Mouse (Mus musculus): ENCODE data around the gene Mllt10. TPM values are rescaled to one million over a fixed set of nuclear protein-coding genes. Genes with fewer than 3 reads are reported as not detected.
A peak's percentile ranks its signal among the peaks of the same experiment; 100 is the strongest.

The Mllt10 gene
- total RNA-seq, 2 experiments from 2014 or later: 41.6 to 42.5 TPM

DNA sequence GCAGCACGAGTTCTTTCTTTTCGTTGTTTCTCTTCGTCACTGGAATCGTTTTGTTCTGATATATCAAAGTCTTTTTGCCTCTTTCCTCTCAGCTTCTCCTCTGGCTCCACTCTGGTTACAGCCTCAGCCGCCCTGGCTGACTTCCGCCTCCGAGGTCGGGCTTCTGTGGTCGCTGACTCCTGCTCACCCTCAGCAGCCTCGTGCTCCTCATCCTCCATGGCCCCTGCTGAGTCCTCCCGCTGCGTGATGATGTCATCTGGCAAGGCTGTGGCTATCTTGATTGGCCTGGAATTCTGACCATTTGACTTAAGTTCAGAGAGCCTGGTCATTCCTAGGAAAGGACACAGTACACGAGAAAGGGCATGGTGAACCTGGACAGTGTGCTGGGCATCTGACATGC lies 164.5 kb downstream of the Mllt10 start:
- peak in 1 of 2 experiments; percentile 27 for DNase-seq
- intact Hi-C loops (cut with DNase I): loop anchor here (10.0 kb wide), 1 partner anchor 125 kb away; no protein-coding TSS in a partner anchor

DNA sequence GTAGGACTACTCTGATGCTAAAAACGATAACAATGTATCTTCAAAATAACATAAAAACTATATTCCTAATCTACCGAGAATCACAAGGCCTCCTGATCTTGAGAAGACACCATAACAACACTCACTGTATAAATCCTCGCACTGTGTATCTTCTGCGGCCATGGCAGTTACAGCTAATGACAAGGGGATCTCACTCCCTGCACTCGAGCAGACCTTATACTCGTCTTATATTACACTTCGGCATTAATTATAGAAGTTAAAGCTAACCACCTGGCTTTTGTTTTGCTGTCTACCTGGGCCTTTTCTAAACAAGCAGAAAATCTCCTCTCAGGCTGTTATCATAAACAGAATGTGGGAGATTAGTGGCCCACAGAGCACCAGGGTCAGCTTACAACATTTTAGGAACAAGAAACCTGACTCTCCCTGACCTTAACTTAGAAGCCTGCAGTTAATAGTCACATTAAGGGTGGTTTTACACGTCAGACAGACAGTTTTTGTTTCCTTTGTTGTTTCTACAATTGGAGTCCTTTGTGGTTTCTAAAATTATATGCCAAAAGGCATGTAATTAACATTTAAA lies 173.5 kb downstream of the Mllt10 start:
- intact Hi-C loops (cut with DNase I): no loop called here
- DNase-seq: no peak

DNA sequence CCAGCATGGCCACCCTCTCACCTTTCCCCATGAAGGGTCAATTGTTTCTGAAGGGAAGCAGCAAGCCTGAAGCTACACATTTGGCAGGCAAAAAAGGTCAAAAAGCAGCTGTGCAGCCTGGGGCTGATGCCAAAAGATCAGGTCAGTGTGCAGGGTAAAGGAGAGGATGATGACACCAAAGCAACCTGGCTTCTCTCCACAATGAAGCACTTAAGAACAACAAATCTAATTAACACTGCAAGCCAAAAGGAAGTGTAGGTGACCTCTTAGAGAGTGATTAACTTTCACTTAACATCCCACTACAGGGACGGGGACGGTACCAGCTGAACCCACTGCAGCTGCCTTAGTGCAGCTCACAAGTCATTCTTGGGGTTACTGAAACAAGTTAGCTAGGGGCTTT lies 174.2 kb downstream of the Mllt10 start:
- DNase-seq: peak; percentile 37 to 49
- intact Hi-C loops (cut with DNase I): no loop called here

DNA sequence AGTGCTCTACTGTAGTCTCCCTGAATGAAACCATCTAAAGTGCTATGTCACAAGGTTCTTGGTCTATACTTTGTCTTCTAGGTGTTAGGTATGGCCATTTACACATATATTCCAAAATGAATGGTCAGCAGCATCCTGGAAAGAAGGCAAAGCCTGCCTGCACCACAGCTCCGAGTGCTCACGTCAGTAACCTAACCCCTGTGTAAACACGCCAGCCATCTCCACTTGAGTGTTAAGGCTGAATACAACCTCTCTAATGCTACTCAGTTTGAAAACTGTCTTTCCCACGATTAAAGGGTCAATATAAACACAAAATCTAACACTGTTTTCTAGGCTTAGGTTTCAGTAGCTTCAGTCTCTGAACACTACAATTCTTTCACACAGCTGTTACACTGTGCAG lies 176.1 kb downstream of the Mllt10 start:
- intact Hi-C loops (cut with DNase I): no loop called here
- no peak for DNase-seq

DNA sequence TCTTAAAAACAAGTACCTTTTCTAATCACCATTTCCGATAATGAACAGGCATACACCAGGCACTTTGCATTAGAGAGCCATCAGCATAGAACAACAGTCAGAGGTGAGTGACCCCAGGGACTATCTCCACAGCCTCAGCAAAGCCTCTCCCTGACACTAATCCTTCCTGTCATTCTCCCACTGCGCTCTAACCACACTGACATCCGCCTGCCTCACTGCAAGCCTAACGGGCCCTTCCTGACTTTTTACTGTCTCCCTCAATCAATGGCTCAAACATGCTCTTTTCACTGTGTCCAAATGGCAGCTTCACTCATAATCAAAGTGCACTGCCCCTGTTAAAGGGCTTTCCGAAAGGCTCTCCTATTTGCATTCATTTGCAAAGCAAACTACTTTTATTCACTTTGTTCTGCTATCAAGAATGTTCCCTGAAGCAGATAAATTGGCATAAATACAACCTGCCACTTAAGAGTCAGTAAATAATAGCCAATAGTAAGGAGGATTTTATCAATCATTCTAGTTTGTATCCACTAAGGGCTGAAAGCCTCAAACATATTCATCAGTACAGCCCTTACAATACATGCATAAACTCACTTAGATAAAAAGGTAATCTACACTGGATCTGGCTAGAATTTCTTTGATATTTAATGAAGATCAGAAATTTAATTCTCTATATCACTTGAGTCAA lies 178.0 kb downstream of the Mllt10 start:
- intact Hi-C loops (cut with DNase I): no loop called here
- no peak for DNase-seq

- intact Hi-C loops (cut with DNase I): no loop called here
- DNase-seq: no peak
Observed at GRCm38 (mm10) chr2:18235524-18235923, 180.5 kb downstream of the Mllt10 start.

DNA sequence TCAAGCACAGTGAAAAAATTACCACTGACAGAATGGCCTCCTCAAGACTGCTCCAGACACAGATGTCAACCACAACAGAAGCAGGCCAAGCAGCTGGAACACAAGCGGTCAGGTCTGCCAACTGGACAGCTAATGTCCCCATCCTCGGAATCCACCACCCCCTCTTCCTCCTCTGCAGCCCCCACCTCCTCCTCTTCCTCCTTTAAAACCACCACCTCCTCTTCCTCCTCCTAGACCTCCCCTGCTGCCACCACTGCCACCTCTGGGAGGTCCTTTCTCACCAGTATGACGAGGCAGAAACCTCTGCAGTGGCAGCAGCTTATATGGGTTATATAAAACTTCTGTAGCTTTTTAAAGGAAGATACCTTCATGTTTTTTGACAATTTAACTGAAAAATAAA lies 194.2 kb downstream of the Mllt10 start:
- intact Hi-C loops (cut with DNase I): no loop called here
- DNase-seq: peak; percentile 12 to 31

Small RNA genes lying within 50 kb of the gene (microRNA-seq; reads per million reads assigned to microRNA genes)
- gene Gm23638: 0 reads per million in 2 experiments
- 1.3 to 2.3 reads per million in 2 experiments for gene Mir7655

Other genes with a start within 250 kb of the Mllt10 start
- gene H2al2a, start 58.3 kb upstream of the Mllt10 start, total RNA-seq (2021): not detected
- 1 to 10 TPM; 3.1 to 4.0 TPM for gene A930004D18Rik, start 17.5 kb upstream of the Mllt10 start, total RNA-seq (2021)
- 1 to 10 TPM; 3.3 to 4.8 TPM for gene Skida1, start 6.2 kb upstream of the Mllt10 start, total RNA-seq (2021)

Data from heart, postnatal 14 days (tissue).